Mouse (Mus musculus): ENCODE measurements at regions not wholly inside any gene's neighbourhood (a gene's known extent, or its start where the extent isn't known, plus 50 kb on each side); places are given as distances from the start of the nearest gene placed in this dataset.
A peak's percentile ranks its signal among the peaks of the same experiment; 100 is the strongest.

DNA sequence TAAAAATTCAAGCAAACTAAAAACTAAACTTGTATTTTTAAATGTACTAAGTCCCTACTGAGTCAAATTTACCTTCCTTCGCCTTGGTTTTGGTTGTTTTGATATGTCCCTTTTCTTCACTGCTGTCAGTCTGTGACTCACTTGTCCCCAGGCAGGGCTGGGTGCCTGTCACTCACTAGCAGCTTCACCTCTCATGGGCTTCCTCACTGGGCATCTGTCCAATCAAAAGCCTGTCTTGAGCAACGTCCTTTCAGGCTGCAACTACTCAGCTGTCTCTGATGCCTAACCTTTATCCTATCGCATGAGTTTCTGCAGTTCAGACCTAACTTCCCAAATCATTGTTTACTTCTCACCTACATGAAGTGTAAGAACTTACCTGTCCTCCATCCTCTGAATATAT lies 61.2 kb upstream of the Ptchd3 start:
- peak; percentile 89 for DNase-seq

DNA sequence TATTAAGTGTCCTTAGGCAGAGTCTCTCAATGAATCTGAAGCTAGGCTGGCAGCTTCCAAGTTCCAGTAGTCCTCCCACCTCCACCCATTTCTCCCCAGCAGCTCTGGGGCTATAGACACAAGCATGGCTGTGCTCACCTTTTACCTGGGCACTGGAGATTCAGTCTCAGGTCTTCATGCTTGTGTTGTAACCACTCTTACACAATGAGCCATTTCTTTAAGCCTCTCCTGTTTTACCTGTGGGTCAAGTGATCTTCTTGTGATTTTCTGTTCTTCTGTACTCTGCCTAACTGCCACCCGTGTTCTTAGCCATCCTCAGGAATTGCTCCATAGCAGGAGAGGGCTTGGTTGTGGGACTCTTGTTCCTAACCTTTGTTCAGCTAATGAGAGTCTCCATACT lies 60.0 kb upstream of the Ptchd3 start:
- peak; percentile 83 for DNase-seq

DNA sequence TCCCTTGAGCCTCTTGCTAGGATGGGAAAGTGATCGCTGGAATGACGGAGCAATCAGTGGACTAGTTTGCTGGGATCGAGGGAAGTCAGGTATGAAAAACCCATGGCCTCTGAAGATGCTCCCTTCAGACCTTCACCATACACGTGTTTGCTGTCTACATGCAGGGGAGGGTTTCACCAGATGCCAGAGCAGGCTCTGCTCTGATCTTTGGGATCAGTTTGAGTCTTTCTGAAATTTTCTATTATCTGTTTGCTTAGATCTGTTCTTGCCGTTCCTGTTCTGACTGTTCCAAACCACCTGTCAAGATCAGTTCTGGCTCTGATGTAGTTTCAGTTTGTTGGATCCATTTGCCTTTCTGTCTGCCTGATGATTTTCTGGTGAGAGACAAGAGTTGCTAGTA lies 53.1 kb upstream of the Ptchd3 start:
- peak; percentile 72 for DNase-seq

DNA sequence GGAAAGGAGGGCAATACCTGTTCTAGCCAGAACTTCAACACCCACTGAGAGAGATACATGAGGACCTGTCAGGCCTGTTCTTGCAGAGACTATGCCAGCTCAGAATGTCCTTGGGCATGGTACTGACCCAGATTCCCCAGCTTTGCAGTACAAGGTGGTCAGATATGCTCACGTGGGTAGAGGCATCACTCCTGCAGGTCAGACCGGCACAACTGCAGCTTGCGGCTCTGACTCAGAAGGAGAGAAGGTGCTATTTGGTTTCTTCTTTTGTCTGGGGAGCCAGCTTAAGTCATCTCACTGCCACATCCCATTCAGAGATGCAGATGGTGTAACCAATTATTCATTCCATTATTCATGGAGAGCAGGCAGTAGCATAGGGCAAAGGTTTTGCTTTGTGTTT lies 52.5 kb upstream of the Ptchd3 start:
- DNase-seq = no peak

All from heart, adult 11 months (tissue).